Mouse (Mus musculus) brain, embryonic 14.5 days (tissue): Measurements from ENCODE around the gene Col6a5.

Source experiments
- CTCF ChIP-seq: fragments of 200-500 bp; IDR thresholded peaks from 2 replicates; pipeline ENCODE4 v1.5.1; 2012; ENCODE audit warnings: inconsistent platforms, mild to moderate bottlenecking, moderate library complexity, borderline replicate concordance; ENCODE audit not compliant: insufficient read depth, insufficient read length; ENCODE audit errors: extremely low read depth
- POLR2A ChIP-seq: fragments of 200-500 bp; IDR thresholded peaks from 2 replicates; pipeline ENCODE4 v1.6.1; 2012; ENCODE audit warnings: mild to moderate bottlenecking, inconsistent platforms, borderline replicate concordance; ENCODE audit not compliant: poor library complexity, insufficient read depth, insufficient read length, severe bottlenecking; ENCODE audit errors: extremely low read depth

GRCm38 (mm10) chr9:105923659-105924058, 36.8 kb downstream of the Col6a5 start:
- TF ChIP-seq CTCF = no peak
- no peak for TF ChIP-seq POLR2A
